Mouse (Mus musculus) ES-Bruce4 (cell line): ENCODE measurements around the gene Got2.

Experiments
- CTCF ChIP-seq: IDR thresholded peaks from one replicate; pipeline ENCODE4 v1.8.1; 2011; ENCODE audit warnings: low read depth, low read length
- EP300 ChIP-seq: IDR thresholded peaks from 2 replicates; pipeline ENCODE4 v1.6.1; 2011; ENCODE audit warnings: low read depth, low read length; ENCODE audit not compliant: insufficient read depth

- no peak for TF ChIP-seq CTCF
- peak; percentile 93 for TF ChIP-seq EP300
Measured at GRCm38 (mm10) chr8:95830144-95830543, 58.2 kb downstream of the Got2 start.
